Mouse (Mus musculus) limb, embryonic 12.5 days (tissue): Measurements from ENCODE around the gene Top1. TPM values are rescaled to one million over a fixed set of nuclear protein-coding genes. Genes with fewer than 3 reads are reported as not detected.
"Not testable (repeated sequence)": the region's sequence is repeated elsewhere in the genome, so short reads cannot be mapped to it uniquely, and the experiment has no call there.

Experiments used
- ATAC-seq: fragments of 200-750 bp; cut with Nextera tagmentation; 2 replicates; pipeline ENCODE4 v1.8.0; 2017; ENCODE audit warnings: low read depth, moderate TSS enrichment; ENCODE audit not compliant: insufficient number of reproducible peaks, insufficient read depth, low FRiP score, low TSS enrichment
- H3K27ac ChIP-seq: fragments of 300-500 bp; sonication (generic); 2 replicates; pipeline ENCODE4 v1.5.1; 2016; ENCODE audit warnings: mild to moderate bottlenecking, moderate library complexity
- H3K27me3 ChIP-seq: fragments of 300-500 bp; sonication (generic); 2 replicates; pipeline ENCODE4 v1.6.1; 2016; ENCODE audit warnings: mild to moderate bottlenecking, moderate library complexity
- H3K36me3 ChIP-seq: fragments of 300-500 bp; sonication (generic); 2 replicates; pipeline ENCODE4 v1.6.1; 2016; ENCODE audit warnings: mild to moderate bottlenecking, moderate library complexity
- H3K4me1 ChIP-seq: fragments of 300-500 bp; sonication (generic); replicated peaks from 2 replicates; pipeline ENCODE4 v1.6.1; 2016
- H3K4me2 ChIP-seq: fragments of 300-500 bp; sonication (generic); 2 replicates; pipeline ENCODE4 v1.6.1; 2016; ENCODE audit warnings: mild to moderate bottlenecking, moderate library complexity
- H3K4me3 ChIP-seq: fragments of 300-500 bp; sonication (generic); replicated peaks from 2 replicates; pipeline ENCODE4 v1.5.1; 2016; ENCODE audit warnings: mild to moderate bottlenecking
- H3K9ac ChIP-seq: fragments of 300-500 bp; sonication (generic); replicated peaks from 2 replicates; pipeline ENCODE4 v1.6.1; 2016; ENCODE audit warnings: mild to moderate bottlenecking, moderate library complexity
- H3K9me3 ChIP-seq: fragments of 300-500 bp; sonication (generic); 2 replicates; pipeline ENCODE4 v1.6.1; 2016; ENCODE audit warnings: mild to moderate bottlenecking, moderate library complexity
- WGBS: fragments of 180-500 bp; shearing (Covaris S2); methylation state at CpG from one replicate; pipeline ENCODE4 v1.1.7; 2016; 5-methylcytosine and 5-hydroxymethylcytosine counted together
- polyA plus RNA-seq: library from polyadenylated mRNA; unstranded; fragments of >200 nt; fragmentation: Nextera tagmentation; extraction: Ambion mirVana; gene quantifications from 2 replicates; pipeline ENCODE4 v1.2.1, GENCODE M21; 2016

Top1 gene
- polyA plus RNA-seq, 1 experiment from 2014 or later: 117 TPM

- Histone ChIP-seq H3K9me3 (no peaks in the 10 kb centered on the region), H3K36me3 (peaks cover 45% of the 10 kb centered on the region), H3K4me3 (no peak overlapping the region), H3K27me3 (no peaks in the 10 kb centered on the region), H3K4me1 (no peaks in the 10 kb centered on the region; the same call in 1 of the 2 replicates), H3K9ac (no peak overlapping the region), H3K4me2 (no peak overlapping the region), H3K27ac (no peak overlapping the region)
- no peak for ATAC-seq
These were observed 13.1 kb downstream of the Top1 start for GRCm38 (mm10) chr2:160658811-160659210.

- H3K9me3 ChIP-seq: no peaks in the 10 kb centered on the region
- no peaks in the 10 kb centered on the region for H3K4me1 ChIP-seq
- no peak overlapping the region for H3K4me3 ChIP-seq
- no peak overlapping the region for H3K9ac ChIP-seq
- no peaks in the 10 kb centered on the region for H3K27me3 ChIP-seq
- ATAC-seq: no peak
- no peak overlapping the region for H3K4me2 ChIP-seq
- H3K36me3 ChIP-seq: peaks cover 14% of the 10 kb centered on the region
- H3K27ac ChIP-seq: no peak overlapping the region
These were observed 18.7 kb downstream of the Top1 start for GRCm38 (mm10) chr2:160664421-160664820.

GRCm38 (mm10) chr2:160664986-160665385 lies 19.3 kb downstream of the Top1 start:
- H3K27ac ChIP-seq, H3K4me3 ChIP-seq, H3K9me3 ChIP-seq, H3K4me2 ChIP-seq, ATAC-seq, H3K9ac ChIP-seq, H3K4me1 ChIP-seq, H3K27me3 ChIP-seq: not testable (repeated sequence)
- H3K36me3 ChIP-seq: peaks cover 14% of the 10 kb centered on the region
- 82% methylated on average over 2 of the region's 2 CpGs for WGBS

GRCm38 (mm10) chr2:160667259-160667658 lies 21.6 kb downstream of the Top1 start:
- no peak overlapping the region for H3K4me3 ChIP-seq
- H3K27ac ChIP-seq: no peak overlapping the region
- WGBS: 93% methylated on average over 4 of the region's 4 CpGs
- H3K27me3 ChIP-seq: no peaks in the 10 kb centered on the region
- ATAC-seq: no peak
- H3K9me3 ChIP-seq: no peaks in the 10 kb centered on the region
- H3K36me3 ChIP-seq: peaks cover 21% of the 10 kb centered on the region
- no peaks in the 10 kb centered on the region for H3K4me1 ChIP-seq
- H3K4me2 ChIP-seq: no peak overlapping the region
- H3K9ac ChIP-seq: no peak overlapping the region

GRCm38 (mm10) chr2:160700271-160700670 lies 54.6 kb downstream of the Top1 start:
- Histone ChIP-seq H3K36me3 (peaks cover 76% of the 10 kb centered on the region), H3K27ac (no peak overlapping the region), H3K27me3 (no peaks in the 10 kb centered on the region), H3K9me3 (no peaks in the 10 kb centered on the region), H3K4me2 (no peak overlapping the region), H3K4me1 (no peaks in the 10 kb centered on the region), H3K9ac (no peak overlapping the region), H3K4me3 (no peak overlapping the region)
- WGBS: 87% methylated on average over 5 of the region's 5 CpGs
- no peak for ATAC-seq

GRCm38 (mm10) chr2:160701603-160702002 lies 55.9 kb downstream of the Top1 start:
- Histone ChIP-seq H3K27me3 (no peaks in the 10 kb centered on the region), H3K9ac (no peak overlapping the region), H3K4me1 (no peaks in the 10 kb centered on the region), H3K4me3 (no peak overlapping the region), H3K9me3 (no peaks in the 10 kb centered on the region), H3K27ac (no peak overlapping the region), H3K36me3 (peaks cover 76% of the 10 kb centered on the region), H3K4me2 (no peak overlapping the region)
- ATAC-seq: no peak
- 96% methylated on average over 3 of the region's 3 CpGs for WGBS

GRCm38 (mm10) chr2:160702824-160703223 lies 57.1 kb downstream of the Top1 start:
- H3K36me3 ChIP-seq: peaks cover 80% of the 10 kb centered on the region
- no peak for ATAC-seq
- no peak overlapping the region for H3K27ac ChIP-seq
- no peak overlapping the region for H3K4me2 ChIP-seq
- H3K4me1 ChIP-seq: no peaks in the 10 kb centered on the region
- H3K9ac ChIP-seq: no peak overlapping the region
- no peak overlapping the region for H3K4me3 ChIP-seq
- no peaks in the 10 kb centered on the region for H3K27me3 ChIP-seq
- no peaks in the 10 kb centered on the region for H3K9me3 ChIP-seq

- Histone ChIP-seq H3K4me2 (no peak overlapping the region), H3K4me1 (no peaks in the 10 kb centered on the region), H3K27ac (no peak overlapping the region), H3K36me3 (peaks cover 88% of the 10 kb centered on the region), H3K27me3 (no peaks in the 10 kb centered on the region), H3K9ac (no peak overlapping the region), H3K9me3 (no peaks in the 10 kb centered on the region), H3K4me3 (no peak overlapping the region)
- 98% methylated on average over 3 of the region's 3 CpGs for WGBS
- no peak for ATAC-seq
These were observed 62.0 kb downstream of the Top1 start for GRCm38 (mm10) chr2:160707673-160708072.

GRCm38 (mm10) chr2:160715463-160716030 lies 69.9 kb downstream of the Top1 start:
- Histone ChIP-seq H3K9ac (no peak overlapping the region), H3K36me3 (peaks cover 94% of the 10 kb centered on the region), H3K27ac (no peak overlapping the region), H3K9me3 (no peaks in the 10 kb centered on the region), H3K4me1 (no peaks in the 10 kb centered on the region), H3K4me3 (no peak overlapping the region), H3K4me2 (no peak overlapping the region), H3K27me3 (no peaks in the 10 kb centered on the region)
- ATAC-seq: no peak
- 95% methylated on average over 4 of the region's 4 CpGs for WGBS

- ATAC-seq: no peak
- Histone ChIP-seq H3K4me3 (no peak overlapping the region), H3K9ac (no peak overlapping the region), H3K27ac (no peak overlapping the region), H3K4me2 (no peak overlapping the region), H3K27me3 (no peaks in the 10 kb centered on the region), H3K4me1 (no peaks in the 10 kb centered on the region), H3K36me3 (peaks cover 94% of the 10 kb centered on the region), H3K9me3 (no peaks in the 10 kb centered on the region)
- WGBS: 79% methylated on average over 5 of the region's 5 CpGs
These were observed 71.6 kb downstream of the Top1 start for GRCm38 (mm10) chr2:160717269-160717668.

GRCm38 (mm10) chr2:160718811-160719210 lies 73.1 kb downstream of the Top1 start:
- no peak for ATAC-seq
- 81% methylated on average over 3 of the region's 3 CpGs for WGBS
- H3K36me3 ChIP-seq: peaks cover 95% of the 10 kb centered on the region

GRCm38 (mm10) chr2:160722714-160723113 lies 77.0 kb downstream of the Top1 start:
- no peak for ATAC-seq
- Histone ChIP-seq H3K36me3 (peaks cover 77% of the 10 kb centered on the region), H3K4me3 (no peak overlapping the region)

More at GRCm38 (mm10) chr2:160718811-160719210, 73.1 kb downstream of the Top1 start:
- Histone ChIP-seq H3K4me2 (no peak overlapping the region), H3K4me1 (no peaks in the 10 kb centered on the region), H3K9me3 (no peaks in the 10 kb centered on the region), H3K27ac (no peak overlapping the region), H3K4me3 (no peak overlapping the region), H3K9ac (no peak overlapping the region), H3K27me3 (no peaks in the 10 kb centered on the region)

More at GRCm38 (mm10) chr2:160722714-160723113, 77.0 kb downstream of the Top1 start:
- Histone ChIP-seq H3K9me3 (no peaks in the 10 kb centered on the region), H3K9ac (no peak overlapping the region), H3K4me1 (no peaks in the 10 kb centered on the region), H3K27ac (no peak overlapping the region), H3K27me3 (no peaks in the 10 kb centered on the region), H3K4me2 (no peak overlapping the region)
- WGBS: 86% methylated on average over 4 of the region's 4 CpGs
